Mouse (Mus musculus): ENCODE results near the gene Tubd1. TPM values are rescaled to one million over a fixed set of nuclear protein-coding genes. Genes with fewer than 3 reads are reported as not detected.

Gene Tubd1
- total RNA-seq, 2 experiments from 2014 or later = 4.8 to 5.0 TPM

DNA sequence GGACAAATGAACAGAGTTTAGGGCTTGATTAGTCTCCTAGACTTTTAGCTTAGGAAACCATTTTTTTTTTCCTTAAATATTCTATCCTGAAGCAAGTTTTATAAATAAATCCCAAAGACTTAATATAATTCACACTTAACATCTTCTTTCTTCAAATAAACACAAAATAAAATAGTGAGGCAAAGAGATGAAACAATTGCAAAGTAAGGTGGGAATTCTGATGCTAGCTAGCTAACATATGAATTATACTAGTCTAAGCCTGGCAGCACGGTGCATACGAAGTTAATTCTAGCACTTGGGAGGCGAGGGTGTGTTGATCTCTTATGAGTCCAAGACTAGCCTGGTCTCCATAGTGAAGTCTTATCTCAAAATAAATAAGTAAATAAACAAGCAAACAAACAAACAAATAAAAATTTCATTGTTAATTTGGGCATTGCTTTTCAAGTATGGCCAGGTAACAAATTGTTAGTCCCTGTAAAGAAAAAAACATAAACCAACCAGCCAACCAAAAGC is 38.6 kb downstream of the Tubd1 start:
- DNase-seq (ENCODE audit: low spot score in 2 of 2) = no peak

DNA sequence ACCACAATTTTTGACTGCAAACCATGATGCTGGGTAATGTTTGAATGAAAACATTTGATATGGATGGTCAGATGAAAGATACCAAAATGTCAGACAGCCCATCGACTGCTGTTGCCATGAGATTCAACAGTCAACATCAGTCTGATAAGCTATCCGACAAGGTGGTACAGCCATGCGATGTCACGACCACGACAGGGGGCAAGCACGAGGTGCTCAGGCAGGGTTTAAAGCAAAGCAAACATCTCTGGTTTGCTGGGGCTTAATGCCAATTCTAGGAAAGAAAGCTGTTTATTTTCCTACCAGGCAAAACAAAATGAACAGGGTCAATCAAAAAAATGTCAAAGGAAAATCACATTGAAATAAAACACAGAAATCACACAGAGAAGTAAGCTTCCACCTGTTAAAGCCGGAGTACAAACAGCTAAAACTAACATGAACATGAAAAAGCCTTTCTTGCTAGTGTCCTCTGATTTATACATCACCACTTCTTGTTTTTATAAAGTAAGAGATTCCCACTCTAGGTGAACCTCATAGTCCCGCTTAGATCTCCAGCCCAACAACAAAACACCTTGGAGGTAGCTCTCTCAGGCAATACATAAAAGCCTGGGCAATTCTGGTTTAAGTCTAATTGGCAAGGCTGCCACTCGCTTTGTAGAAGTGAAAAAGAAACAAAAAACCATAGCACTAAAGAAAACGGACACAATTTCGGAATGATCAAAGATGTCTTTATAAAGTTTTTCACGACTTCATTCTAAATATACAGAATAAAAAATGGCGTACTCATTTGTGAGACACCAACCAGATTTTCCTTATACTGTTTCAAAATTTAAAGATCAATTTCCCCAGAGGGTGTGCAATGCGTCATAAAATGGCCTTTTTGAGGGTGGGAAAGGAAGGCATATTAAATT is 39.5 kb downstream of the Tubd1 start:
- no peak for DNase-seq (ENCODE audit: low spot score in 2 of 2)

DNA sequence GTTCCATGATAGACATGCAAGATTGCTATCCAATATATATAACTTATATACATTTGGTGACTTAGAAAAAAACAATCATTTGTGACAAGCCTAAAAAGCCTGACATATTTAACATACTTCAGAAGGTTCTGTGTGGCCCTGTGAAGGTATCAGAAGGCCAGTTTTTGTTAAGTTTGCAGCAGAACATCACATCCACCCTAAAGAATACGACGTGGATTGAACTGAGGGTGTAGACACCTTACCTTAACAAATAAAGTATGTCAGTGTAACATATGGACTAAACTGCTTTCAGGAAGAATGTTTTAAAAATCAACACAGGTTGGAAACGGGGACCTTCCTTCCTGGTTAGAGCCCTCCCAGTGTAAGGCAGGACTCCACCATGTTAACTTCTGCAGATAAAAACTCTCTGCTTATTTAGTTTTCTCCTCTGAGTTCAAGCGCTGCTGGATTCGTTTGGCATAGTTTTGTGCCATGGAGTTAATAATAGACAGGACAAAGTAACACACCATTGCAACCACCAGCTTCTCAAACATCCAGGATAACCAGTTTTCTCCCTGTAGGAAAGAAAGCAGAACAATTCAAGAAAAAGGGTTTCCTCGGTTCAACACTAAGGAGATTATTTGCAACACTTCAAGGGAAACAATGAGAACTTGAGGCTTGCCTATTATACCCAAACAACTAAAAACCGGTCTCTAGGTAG is 40.3 kb downstream of the Tubd1 start:
- no peak for DNase-seq (ENCODE audit: low spot score in 2 of 2)

DNA sequence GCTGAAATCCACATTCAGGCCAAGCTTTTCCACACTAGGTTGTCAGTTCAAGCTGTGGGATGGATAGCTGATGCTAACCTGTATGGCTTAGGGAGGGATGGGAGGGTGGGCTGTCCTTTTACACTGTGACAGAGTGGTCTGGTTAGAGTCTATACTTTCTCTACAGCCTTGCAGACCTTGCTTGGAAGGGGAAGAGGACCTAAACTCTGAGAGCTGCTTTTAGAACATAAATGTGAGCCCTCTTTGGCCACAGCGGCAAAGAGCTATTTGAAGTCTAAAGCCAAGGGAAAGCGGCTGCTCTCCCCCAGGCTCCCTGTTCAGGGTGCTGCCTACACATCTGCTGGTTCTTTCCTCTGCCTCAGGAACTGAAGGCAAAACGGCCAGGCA is 40.8 kb downstream of the Tubd1 start:
- DNase-seq (ENCODE audit: low spot score in 2 of 2) = no peak

DNA sequence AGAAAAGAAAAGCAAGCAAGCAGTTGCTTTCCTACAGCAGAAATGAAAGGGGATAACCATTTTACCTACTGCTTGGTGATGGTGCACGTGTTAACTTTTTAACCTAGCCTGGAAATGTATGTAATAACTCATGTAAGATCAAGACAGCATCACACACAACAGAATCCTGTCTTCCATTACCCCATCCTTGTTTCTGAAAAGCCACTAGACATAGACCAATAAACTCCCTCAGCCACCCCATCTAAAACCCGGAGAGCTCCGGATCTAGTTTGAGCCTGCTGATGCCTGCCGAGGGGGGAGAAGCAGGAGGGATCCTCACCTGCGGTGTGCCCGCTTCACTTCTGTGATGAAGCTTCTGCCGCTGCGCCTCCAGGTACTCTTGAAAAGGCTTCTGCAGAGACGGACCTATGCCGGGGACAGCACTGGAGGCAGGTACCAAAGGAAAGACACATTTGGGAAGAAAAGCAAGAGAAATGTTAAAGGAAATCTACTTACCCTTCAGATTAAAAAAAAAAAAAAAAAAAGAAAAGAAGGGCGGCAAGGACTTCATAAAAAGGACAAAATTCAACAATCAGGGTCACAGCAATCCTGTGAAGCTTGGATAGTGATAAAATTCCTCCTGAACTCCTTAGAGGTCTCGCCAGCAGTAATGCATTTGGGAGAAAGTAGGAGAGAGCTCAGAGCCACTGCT is 41.5 kb downstream of the Tubd1 start:
- no peak for DNase-seq (ENCODE audit: low spot score in 2 of 2)

DNA sequence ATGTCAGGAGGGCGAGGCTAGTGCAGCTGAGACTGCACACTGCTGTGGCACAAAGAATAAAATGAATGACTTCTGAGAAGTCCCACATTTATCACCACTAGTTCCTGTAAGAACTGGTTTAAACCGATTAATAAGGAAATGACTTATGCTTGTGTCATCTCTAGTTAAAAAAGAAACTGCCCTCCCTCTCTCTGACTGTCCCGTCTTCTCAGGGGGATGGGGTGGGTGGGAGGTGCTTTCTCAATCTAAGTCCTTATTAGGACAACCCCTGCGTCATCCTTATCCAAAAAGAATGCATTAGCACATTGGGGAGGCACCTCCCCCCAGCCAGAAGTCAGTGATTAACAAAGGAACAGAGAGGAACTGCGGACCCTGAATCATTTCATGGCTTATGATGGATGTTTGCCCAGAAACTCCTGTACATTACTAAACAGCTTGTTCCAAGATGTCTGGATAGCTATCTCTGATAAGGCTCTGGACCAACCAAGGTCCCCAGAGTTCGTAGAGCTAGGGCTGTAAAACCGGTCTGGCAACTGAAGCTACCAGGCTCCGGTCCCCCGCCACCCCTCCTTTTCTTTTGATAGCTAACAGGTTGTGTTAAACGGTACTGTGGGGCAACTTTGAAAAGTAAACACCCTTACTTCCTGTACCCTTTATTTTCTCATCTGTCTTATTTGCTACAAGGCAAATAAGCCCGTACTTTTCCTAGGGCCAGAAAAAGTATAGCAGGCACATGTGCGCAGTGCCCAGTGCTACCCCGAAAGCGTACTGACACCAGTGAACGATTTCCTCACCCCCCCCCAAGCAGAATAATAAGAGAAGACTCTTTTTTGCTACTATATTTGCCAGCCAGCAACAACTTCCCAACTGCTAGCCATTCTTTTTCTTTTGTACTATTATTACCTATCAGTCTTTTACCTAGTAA is 42.3 kb downstream of the Tubd1 start:
- no peak for DNase-seq (ENCODE audit: low spot score in 2 of 2)

DNA sequence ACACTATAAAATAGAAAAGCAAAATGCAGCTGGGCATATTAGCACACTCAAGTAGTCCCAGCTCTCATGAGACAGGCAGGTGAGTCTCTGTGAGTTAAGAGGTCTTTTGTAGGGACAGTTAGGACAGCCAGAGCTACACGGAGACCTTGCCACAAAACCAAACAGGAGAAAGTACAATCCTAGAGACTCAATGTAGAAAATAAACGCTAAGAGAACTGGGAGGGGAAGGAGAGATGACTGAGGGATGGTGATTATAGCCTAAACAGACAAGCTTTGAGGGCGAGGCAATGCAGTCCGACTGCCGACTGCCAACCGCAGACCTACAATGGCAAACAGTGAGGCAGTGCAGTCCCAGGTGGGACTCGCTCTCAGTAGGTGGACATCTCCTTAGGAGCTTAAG is 43.0 kb downstream of the Tubd1 start:
- DNase-seq (ENCODE audit: low spot score in 2 of 2) = no peak

DNA sequence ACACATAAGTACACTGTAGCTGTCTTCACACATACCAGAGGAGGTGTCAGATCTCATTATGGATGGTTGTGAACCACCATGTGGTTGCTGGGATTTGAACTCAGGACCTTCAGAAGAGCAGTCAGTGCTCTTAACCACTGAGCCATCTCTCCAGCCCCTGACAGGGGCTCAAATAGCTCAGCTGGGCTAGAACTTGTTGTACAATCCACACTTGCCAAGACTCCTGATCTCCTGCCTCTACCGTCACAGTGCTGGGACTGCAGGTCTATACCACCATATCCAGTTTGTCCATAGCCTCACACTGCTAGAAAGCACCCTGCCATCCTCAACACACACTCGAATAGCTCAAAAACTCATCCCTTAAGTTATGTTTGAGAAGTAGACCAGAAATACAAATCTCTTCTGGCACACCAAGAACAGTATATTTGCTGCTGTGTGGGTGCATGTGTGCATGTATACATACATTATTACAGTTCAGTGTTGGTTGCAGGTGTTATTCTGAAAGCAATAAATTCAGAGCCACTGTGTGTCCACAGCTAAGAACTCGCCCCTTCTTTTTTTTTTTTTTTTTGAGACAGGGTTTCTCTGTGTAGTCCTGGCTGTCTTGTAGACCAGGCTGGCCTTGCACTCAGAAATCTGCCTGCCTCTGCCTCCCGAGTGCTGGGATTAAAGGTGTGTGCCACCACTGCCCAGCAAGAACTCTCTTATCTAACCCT is 44.0 kb downstream of the Tubd1 start:
- no peak for DNase-seq (ENCODE audit: low spot score in 2 of 2)

DNA sequence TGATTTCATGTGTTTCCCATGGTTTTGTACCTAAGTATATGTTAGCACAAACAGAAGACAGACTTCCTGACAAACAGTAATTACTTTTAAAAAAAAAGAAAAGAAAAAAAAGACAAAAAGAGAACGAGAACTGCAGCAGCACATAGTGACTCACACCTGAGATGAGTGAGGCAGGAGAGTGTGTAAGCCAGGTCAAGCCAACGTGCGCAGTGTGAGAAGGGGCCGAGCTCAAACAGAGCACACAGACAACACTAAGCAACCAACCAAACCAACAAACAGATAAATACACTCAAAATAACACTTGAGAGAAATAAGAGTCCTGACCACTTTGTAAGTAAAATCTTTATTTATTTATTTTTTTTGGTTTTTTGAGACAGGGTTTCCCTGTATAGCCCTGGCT is 45.3 kb downstream of the Tubd1 start:
- no peak for DNase-seq (ENCODE audit: low spot score in 2 of 2)

DNA sequence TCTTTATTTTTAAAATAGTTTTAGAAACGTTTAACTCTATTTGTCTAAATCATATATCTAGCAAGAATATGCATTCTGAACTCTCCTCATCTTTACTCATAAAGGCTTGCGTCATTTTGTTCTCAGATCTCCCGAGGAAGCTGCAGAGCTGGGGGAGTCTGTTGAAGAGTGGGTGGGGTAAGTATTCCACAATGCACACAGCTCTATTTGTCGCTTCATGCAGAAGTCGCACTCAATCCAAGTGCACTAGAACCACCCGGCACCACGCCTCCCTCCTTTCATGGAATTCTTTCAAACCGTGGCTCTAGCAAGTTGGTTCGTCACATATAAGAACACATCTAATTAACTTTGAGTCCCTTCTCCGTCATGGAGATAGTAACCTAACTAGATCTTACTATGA is 45.8 kb downstream of the Tubd1 start:
- peak; percentile 25 to 55 for DNase-seq (ENCODE audit: low spot score in 2 of 2)

DNA sequence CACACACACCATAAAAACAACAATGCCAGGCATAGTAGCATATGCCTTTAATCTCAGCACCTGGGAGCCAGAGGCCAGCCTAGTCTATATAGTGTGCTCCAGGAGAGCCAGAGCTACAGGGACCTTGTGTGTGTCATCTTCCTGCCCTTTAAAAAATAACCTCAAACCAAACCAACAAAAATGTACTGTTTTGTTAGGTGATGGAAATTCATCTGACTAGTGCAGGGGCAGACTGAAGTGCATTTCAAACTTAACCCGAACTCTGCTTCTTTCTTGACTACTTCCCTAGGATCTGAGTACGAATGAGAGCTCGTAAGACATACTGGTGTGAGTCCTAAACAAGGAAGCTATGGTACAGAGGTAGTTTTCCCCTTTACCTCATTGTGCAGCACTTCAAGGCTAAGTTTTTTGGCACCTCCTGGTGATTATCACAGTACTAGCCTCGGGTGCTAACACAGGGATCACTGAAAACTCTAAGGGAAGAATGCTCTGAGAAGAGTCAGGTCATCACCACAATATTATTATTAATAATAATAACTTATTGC is 46.6 kb downstream of the Tubd1 start:
- no peak for DNase-seq (ENCODE audit: low spot score in 2 of 2)

DNA sequence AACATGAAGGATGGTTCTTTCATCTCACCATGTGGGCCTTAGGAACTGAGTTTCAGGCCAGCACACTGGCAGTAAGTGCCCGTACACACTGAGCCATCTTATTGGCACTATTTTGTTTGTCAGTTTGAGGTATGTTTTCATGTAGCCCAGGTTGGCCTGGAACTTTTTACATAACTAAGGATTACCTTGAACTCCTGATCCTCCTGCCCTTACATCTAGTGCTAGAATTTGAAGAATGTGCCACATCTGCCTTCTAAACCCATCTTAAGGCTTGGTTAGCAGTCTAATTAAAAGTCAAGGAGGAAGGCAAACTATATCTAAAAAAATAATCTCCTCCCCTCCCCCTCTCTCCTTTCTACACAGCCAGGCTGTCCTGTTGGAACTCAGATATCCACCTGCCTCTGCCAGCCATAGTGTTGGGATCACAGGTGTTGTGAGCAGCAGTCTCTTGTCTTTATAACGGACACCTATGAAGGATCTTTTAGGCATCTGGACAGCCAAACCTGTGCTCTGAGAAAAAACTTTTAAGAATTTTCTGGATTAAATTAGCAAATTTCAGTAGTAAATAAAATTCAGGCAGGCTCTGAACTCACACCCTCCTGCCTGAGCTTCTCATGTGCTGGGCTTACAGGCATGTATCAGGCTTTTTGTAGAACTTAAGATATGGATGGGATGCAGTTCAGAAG is 47.3 kb downstream of the Tubd1 start:
- no peak for DNase-seq (ENCODE audit: low spot score in 2 of 2)

DNA sequence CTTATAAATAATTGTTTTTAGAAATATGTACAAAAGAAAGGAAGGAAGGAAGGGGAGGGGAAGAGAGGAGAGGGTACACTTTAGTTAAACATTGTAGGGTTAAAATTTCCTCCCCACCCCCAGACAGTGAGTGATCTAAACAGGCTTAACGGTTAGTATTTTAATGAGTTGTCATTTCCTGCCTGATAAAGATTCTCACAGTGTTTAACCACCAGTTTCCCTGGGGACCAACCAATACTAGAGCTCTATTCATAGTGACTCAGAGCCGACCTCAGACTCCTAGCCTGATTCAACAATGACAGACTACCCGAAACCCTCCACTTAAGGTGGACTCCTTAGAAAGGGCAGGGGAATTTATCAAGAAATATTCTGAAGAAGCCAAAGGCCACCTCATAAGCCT is 48.2 kb downstream of the Tubd1 start:
- DNase-seq (ENCODE audit: low spot score in 2 of 2) = no peak

DNA sequence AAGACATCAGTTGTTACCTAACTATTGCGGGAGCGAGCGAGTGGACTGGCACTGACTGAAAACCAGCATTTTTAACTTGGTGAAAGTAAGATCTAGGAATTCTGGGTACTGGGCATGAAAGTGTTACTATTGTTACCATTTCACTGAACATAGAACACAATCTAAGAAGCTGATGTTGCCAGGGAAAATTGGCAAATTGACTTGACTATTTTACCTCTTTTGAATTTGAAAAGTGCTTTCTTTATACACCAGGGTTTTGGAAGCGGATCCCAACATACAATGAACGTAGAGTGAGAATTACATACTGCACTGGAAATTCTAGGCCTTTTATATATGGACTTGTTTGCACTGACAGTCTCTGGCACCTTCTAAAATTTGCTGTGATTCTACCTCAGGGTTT is 48.7 kb downstream of the Tubd1 start:
- no peak for DNase-seq (ENCODE audit: low spot score in 2 of 2)

DNA sequence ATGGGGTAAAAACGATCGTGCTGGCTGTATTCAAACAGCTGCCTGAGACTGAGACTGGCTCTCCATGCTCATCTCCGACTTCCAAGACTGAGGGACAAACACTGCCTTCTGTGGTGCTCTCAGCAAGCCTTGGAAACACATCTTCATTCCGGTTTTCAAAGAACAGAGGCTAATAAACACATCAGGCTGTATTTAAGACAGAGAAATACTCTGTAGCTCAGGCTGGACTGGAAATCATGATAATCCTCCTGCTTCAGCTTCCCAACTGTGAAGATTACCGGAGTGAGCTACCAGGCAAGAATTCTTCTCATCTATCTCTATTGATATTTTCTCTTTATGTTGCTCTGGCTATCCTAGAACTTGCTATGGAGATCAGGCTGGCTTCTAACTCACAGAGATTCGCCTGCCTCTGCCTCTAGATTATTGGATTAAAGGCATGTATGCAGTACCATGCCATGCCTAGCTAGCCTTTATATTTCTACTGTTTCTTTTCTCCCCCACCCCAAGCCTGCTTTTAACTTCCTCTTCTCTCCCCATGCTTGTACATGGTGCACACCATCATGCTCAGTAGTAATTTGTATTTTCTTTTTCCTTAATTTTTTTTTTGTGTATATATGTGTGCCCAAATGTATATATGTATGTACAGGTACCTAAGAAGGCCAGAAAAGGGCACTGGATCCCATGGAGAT is 49.5 kb downstream of the Tubd1 start:
- DNase-seq (ENCODE audit: low spot score in 2 of 2) = no peak

DNA sequence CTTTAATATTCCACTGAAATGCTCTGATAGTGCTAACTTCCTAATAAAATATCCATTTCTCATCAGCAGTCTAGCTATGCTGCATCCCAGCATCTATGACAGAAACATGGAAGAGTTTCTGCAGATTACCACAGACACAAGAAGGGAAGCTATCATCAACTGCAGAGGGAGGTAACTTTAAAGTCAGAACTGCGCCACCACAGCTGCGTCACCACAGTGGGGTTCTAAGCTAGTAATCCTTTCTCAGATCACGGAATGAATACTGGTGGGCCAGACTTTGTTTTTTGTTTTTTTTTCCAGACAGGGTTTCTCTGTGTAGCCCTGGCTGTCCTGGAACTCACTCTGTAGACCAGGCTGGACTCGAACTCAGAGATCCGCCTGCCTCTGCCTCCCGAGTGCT is 50.6 kb downstream of the Tubd1 start:
- DNase-seq (ENCODE audit: low spot score in 2 of 2) = no peak

DNA sequence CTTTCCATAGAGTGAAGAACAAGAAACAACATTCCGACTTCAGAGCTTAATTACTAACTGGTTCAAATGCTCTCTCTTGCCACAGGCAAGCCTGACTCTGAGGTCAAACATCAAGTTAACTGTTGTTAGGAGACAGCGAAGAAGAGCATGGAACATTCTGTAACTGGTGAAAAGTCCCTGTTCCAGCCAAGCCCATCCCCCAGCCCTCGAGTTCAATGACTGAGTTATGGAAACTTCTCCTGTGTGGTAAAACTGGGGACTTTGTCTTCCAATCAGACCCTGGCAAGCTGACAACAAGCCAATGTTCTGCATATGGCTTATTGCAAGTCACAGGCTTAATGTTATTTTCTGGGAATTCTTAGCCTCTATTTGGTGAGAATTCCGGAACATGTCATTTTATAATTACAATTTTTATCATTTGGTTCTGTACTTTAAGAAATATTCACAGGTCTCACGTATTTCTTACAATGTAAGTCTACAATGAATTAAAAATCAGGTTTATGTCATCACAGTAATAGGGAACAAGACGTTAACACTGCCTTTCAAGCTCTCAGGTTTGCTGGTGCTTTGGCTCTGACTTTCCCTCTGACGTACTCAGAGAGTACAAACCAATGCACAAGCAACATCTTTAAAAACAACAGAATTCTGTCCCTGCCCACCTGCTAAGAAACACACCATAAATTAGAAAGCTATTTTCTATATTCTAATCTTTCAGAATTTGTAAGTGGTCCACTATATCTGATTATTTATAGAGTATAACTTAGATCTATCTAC is 51.6 kb downstream of the Tubd1 start:
- DNase-seq (ENCODE audit: low spot score in 2 of 2) = peak in 1 of 2 experiments; percentile 39

DNA sequence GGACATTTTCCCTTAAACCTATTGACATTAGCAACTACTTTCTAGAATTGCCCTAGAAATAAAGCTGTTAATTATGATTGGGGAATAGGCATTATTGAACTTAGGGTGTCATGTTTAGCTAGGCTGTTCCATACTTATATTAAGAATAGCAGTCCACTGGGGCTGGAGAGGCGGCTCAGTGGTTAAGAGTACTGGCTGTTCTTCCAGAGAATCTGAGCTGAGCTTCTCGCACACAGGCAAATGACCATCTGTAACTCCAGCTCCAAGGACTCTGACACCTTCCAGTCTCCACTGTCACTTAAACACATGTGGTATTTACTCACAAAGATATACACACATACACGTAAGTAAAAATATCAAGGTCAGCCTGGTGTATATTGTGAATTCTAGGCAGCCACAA is 52.2 kb downstream of the Tubd1 start:
- no peak for DNase-seq (ENCODE audit: low spot score in 2 of 2)

All from left cerebral cortex, adult 18-20 months (tissue).